Mouse (Mus musculus) heart, embryonic 14.5 days (tissue): Measurements from ENCODE around the gene Abca7. TPM values are rescaled to one million over a fixed set of nuclear protein-coding genes. Genes with fewer than 3 reads are reported as not detected.

Experiments used
- ATAC-seq: fragments of 200-750 bp; cut with Nextera tagmentation; 2 replicates; pipeline ENCODE4 v1.8.0; 2017; ENCODE audit warnings: low read depth, moderate TSS enrichment; ENCODE audit not compliant: insufficient number of reproducible peaks, insufficient read depth, low FRiP score
- H3K27ac ChIP-seq, 2 experiments: fragments of 200-500 bp in 1 of 2; fragments of 300-500 bp in 1 of 2; sonication (generic) in 1 of 2; replicated peaks in 1 of 2; 2 replicates each; pipeline ENCODE4 v1.5.1; 2012 to 2014; ENCODE audit warnings: low read depth in 2 of 2, low read length in 2 of 2, control low read depth in 1 of 2, mild to moderate bottlenecking in 1 of 2, mixed read lengths in 1 of 2; ENCODE audit not compliant: control insufficient read depth in 1 of 2, insufficient read depth in 1 of 2
- H3K27me3 ChIP-seq: fragments of 300-500 bp; sonication (generic); 2 replicates; pipeline ENCODE4 v1.6.1; 2014; ENCODE audit warnings: mild to moderate bottlenecking, low read length, control low read depth; ENCODE audit not compliant: control insufficient read depth, insufficient read depth
- H3K36me3 ChIP-seq: fragments of 300-500 bp; sonication (generic); 2 replicates; pipeline ENCODE4 v1.6.1; 2014; ENCODE audit warnings: mild to moderate bottlenecking, control low read depth, low read length, mixed read lengths; ENCODE audit not compliant: control insufficient read depth, insufficient read depth
- H3K4me1 ChIP-seq, 2 experiments: fragments of 200-500 bp in 1 of 2; fragments of 300-500 bp in 1 of 2; sonication (generic) in 1 of 2; 2 replicates each; pipeline ENCODE4 v1.6.1; 2012 to 2014; ENCODE audit warnings: low read length in 2 of 2, control low read depth in 1 of 2, mixed read lengths in 1 of 2; ENCODE audit not compliant: control insufficient read depth in 2 of 2, insufficient read depth in 2 of 2
- H3K4me2 ChIP-seq: fragments of 300-500 bp; sonication (generic); 2 replicates; pipeline ENCODE4 v1.6.1; 2014; ENCODE audit warnings: mild to moderate bottlenecking, low read length
- H3K4me3 ChIP-seq, 2 experiments: fragments of 200-500 bp in 1 of 2; fragments of 300-500 bp in 1 of 2; sonication (generic) in 1 of 2; 2 replicates each; pipeline ENCODE4 v1.5.1; 2012 to 2014; ENCODE audit warnings: low read length in 2 of 2, mild to moderate bottlenecking in 2 of 2, control low read depth in 1 of 2, low read depth in 1 of 2, moderate library complexity in 1 of 2; ENCODE audit not compliant: control insufficient read depth in 1 of 2, insufficient read depth in 1 of 2
- H3K9ac ChIP-seq: fragments of 300-500 bp; sonication (generic); 2 replicates; pipeline ENCODE4 v1.6.1; 2014; ENCODE audit warnings: mild to moderate bottlenecking, low read length
- H3K9me3 ChIP-seq: fragments of 300-500 bp; sonication (generic); 2 replicates; pipeline ENCODE4 v1.6.1; 2016; ENCODE audit warnings: low read length, control low read depth; ENCODE audit not compliant: control insufficient read depth
- WGBS: fragments of 180-500 bp; shearing (Covaris S2); extraction: QIAGEN DNeasy Blood & Tissue Kit; methylation state at CpG from one replicate; pipeline ENCODE4 v1.1.7; 2014; 5-methylcytosine and 5-hydroxymethylcytosine counted together
- polyA plus RNA-seq: library from polyadenylated mRNA; unstranded; fragments of >200 nt; fragmentation: Nextera tagmentation; extraction: Ambion mirVana; gene quantifications from 2 replicates; pipeline ENCODE4 v1.2.1, GENCODE M21; 2014

Abca7 gene
- polyA plus RNA-seq, 1 experiment from 2014 or later, result 1.7 TPM

DNA sequence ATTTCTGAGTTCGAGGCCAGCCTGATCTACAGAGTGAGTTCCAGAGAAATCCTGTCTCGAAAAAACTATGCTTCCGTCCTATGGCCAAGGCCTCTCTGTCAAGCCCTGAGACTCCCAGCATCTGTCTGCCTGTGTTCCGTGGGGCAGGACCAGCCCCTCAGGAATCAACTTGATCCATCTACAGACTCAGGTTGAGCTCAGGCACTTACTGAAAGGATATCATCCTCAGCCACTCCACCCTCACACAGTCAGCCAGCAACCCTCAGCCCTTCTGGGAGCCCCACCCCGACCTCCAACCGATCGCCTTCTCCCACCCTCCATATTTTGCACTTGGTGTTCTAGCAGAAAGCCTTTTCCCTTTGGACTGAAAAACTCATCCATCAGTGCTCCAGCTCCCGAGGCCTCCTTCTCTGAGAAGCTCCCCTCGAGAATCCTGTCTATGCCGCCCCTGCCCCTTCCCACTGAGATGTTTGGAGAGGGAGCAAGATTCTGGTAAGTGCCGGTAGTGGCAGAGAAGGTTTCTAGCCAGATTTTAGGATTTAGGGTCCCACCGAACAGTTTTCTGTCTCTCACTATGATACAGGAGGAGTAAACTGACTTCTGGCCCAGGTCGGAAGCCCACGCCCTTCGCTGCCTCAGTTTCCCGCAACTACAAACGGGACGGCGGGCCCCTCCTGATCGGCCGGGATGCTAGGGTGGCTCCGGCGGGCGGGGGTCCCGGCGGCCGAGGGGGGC lies 8.4 kb upstream of the Abca7 start:
- peaks cover 24% of the 10 kb centered on the region for H3K36me3 ChIP-seq
- peak overlapping the region; percentile 95 for H3K4me2 ChIP-seq
- no peaks in the 10 kb centered on the region; the same call in 1 of the 2 replicates for H3K9me3 ChIP-seq
- peak overlapping the region; percentile 72 to 80 for H3K4me3 ChIP-seq
- H3K27ac ChIP-seq, result peak overlapping the region; percentile 83 to 97
- WGBS, result 8% methylated on average over 27 of the region's 27 CpGs
- peaks cover 34 to 47% of the 10 kb centered on the region in 2 experiments for H3K4me1 ChIP-seq
- H3K27me3 ChIP-seq, result no peaks in the 10 kb centered on the region
- ATAC-seq, result no peak
- H3K9ac ChIP-seq, result peak overlapping the region; percentile 90

DNA sequence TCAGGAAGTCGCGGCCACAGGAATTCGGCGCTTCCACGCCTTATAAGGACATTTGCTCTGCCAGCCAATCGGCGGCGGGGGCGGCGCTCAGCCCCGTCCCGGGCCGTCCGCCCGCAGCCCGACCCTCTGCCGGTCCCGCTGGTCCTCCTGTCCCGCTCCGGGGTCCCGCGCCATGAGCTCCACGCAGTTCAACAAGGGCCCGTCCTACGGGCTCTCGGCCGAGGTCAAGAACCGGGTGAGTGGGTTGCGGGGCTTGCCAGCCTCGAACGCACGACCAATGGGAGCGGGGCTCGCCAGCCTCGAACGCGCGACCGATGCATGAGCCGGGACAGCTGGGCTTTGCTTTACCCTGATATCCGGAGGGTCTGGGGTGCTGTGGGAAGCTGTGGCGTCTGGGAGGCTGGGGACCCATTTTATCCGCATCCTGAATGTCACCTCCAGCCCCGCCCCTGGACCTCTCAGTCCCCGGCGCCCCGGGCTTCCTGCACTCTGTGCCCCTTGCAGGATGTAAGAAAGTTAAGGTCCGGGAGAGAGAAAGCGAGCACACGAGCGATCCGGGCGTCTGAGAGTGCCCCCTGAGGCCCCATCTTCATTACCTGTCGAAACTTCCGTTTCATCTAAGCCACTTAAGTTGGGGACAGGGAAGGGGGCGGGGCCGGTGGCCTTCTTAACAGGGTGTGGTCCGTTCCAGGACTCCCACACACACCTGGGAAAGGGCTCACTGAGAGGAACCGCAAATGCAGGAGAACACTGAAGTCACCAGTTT lies 7.6 kb upstream of the Abca7 start, which contains the start of gene Cnn2:
Gene Cnn2, plus strand, starts transcription at position 79 of the 766 bp plus-strand sequence.
- under 1% methylated on average over 59 of the region's 59 CpGs for WGBS
- H3K4me1 ChIP-seq, result peaks cover 27 to 40% of the 10 kb centered on the region in 2 experiments
- H3K9me3 ChIP-seq, result no peaks in the 10 kb centered on the region; the same call in 1 of the 2 replicates
- H3K4me2 ChIP-seq, result peak within 1 kb of the TSS; percentile 95
- peak within 1 kb of the TSS; percentile 72 to 80 for H3K4me3 ChIP-seq
- H3K9ac ChIP-seq, result peak within 1 kb of the TSS; percentile 90
- H3K36me3 ChIP-seq, result peaks cover 31% of the 10 kb centered on the region
- no peaks in the 10 kb centered on the region for H3K27me3 ChIP-seq
- peak within 1 kb of the TSS; percentile 83 to 97 for H3K27ac ChIP-seq
- ATAC-seq, result peak; percentile 19; the same call in 1 of the 2 replicates

DNA sequence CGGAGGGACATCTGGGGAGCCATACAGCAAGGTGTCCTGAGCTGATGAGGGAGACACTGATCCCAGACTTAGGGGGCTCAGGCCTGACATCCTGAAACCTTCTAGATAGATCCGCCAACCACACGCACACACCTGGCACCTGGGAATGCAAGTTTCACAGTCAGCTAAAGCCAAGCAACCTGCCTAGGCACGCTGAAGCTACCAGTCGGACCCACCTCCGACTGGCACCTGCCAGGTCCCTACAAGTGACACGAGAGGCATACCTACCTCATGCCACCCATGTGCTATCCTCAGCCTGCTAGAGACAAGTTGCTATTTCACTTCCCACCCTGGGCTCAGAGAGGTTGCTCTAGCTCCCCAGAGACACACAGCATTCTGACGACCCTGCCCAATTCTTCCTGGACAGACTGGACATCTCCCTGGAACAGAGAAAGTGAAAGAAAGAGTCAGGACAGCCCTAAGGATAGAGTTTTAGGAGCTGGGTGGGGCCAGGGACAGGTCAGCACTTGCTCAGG lies 7.0 kb upstream of the Abca7 start:
- peak overlapping the region; percentile 2 to 97; a peak in 3 of 4 replicates for H3K27ac ChIP-seq
- WGBS, result 25% methylated on average over 8 of the region's 8 CpGs
- H3K4me1 ChIP-seq, result peaks cover 27 to 40% of the 10 kb centered on the region in 2 experiments
- H3K36me3 ChIP-seq, result peaks cover 37% of the 10 kb centered on the region
- no peaks in the 10 kb centered on the region; the same call in 1 of the 2 replicates for H3K9me3 ChIP-seq
- peak overlapping the region; percentile 95 for H3K4me2 ChIP-seq
- H3K9ac ChIP-seq, result peak overlapping the region; percentile 90
- H3K4me3 ChIP-seq, result peak overlapping the region; percentile 72 to 80
- ATAC-seq, result no peak
- no peaks in the 10 kb centered on the region for H3K27me3 ChIP-seq

DNA sequence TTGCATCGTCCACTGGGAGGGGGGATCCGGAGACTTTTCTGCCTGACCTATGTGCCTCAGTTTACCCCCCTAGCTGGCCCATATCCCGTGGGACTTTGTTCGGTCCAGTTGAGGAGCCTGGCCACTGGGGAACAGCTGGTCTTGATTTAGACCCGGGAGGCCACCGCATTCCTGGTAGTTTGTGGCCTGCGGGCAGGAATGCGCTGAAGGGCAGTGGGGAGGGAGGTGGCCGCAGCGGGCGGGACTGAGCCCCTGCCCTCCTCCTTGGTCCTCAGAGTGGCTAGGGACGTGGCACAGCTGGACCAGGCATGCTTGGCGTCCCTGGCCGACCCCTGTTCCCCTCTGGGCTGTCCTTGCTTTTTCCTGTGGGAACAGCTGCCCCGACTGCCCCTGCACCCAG lies 6.4 kb upstream of the Abca7 start:
- WGBS, result 8% methylated on average over 15 of the region's 15 CpGs
- H3K27ac ChIP-seq, result peak overlapping the region; percentile 14 to 63; a peak in 3 of 4 replicates

DNA sequence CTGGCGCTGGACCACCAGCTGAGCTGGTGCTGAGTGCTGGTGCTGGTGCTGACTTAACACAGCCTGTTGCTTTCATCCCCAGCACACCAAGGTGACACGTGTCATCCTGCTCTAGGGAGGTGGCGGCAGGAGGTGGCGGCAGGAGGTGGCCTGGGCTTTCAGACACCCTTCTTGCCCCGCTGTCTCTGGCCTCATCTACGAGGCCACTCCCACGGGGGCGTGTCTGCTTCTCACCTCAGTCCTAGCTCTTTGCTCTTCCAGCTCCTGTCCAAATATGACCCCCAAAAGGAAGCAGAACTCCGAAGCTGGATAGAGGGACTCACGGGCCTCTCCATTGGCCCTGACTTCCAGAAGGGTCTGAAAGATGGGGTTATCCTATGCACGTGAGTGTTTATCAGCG lies 5.2 kb upstream of the Abca7 start:
- Histone ChIP-seq H3K27ac (no peak overlapping the region), H3K36me3 (peaks cover 49% of the 10 kb centered on the region), H3K27me3 (no peaks in the 10 kb centered on the region), H3K4me2 (peak overlapping the region; percentile 25; the same call in 1 of the 2 replicates), H3K4me3 (no peak overlapping the region), H3K9ac (no peak overlapping the region), H3K9me3 (no peaks in the 10 kb centered on the region; the same call in 1 of the 2 replicates), H3K4me1 (peaks cover 24 to 35% of the 10 kb centered on the region in 2 experiments)
- WGBS, result 71% methylated on average over 12 of the region's 12 CpGs
- no peak for ATAC-seq

More for the DNA sequence above, 6.4 kb upstream of the Abca7 start:
- Histone ChIP-seq H3K4me3 (peak overlapping the region; percentile 72 to 80), H3K4me1 (peaks cover 27 to 40% of the 10 kb centered on the region in 2 experiments), H3K36me3 (peaks cover 43% of the 10 kb centered on the region), H3K9ac (peak overlapping the region; percentile 90), H3K4me2 (peak overlapping the region; percentile 95), H3K27me3 (no peaks in the 10 kb centered on the region), H3K9me3 (no peaks in the 10 kb centered on the region; the same call in 1 of the 2 replicates)
- ATAC-seq, result no peak

DNA sequence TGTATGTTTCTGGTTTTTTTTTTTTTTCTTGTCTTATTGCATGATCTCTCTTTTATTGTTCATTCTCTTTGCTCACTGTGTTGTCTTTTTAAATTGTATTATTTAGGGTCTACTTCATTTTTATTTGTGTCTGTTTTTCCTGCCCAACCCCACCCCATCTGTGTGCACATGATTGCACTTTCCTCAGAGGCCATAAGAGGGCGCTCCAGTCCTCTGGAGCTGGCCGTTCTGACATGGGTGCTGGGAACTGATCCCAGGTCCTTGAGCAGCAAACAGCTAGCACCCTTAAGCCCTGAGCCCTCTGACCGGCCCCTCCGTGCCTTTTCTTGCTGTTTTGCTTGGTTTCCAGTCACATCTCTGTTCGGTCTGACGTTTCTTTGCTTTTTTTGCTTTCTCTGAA lies 4.7 kb upstream of the Abca7 start:
- no peak overlapping the region for H3K4me2 ChIP-seq

DNA sequence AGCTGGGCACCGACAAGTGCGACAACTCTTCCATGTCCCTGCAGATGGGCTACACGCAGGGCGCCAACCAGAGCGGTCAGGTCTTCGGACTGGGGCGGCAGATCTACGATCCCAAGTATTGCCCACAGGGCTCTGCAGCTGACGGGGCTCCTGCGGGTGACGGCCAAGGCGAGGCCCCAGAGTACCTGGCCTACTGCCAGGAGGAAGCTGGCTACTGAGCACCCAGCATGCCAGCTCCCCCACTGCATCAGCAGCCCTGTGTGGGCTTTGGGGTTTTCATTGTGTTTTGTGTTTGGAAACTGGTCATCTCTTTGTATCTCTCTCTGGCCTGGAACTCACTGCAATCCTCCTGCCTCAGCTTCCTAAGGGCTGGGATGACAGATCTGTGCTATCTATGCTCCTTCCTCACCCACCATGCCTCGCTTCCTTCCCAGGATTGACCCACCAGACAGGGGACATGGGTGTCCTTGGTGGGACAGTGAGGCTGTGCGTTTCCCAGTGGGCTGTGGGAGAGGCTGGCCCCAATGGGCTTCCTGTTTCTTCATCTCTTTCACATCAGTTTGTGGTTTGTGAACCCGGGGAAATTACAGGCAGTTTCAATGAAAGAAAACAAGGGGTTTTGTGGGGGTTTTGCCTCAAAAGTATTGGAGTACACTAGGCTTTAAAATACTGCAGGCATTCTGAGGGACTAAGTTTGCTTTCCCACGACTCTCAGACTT lies 1.7 kb upstream of the Abca7 start:
- H3K4me3 ChIP-seq, result no peak overlapping the region
- H3K9ac ChIP-seq, result no peak overlapping the region
- H3K4me2 ChIP-seq, result no peak overlapping the region
- 79% methylated on average over 16 of the region's 16 CpGs for WGBS
- H3K27ac ChIP-seq, result no peak overlapping the region
- H3K27me3 ChIP-seq, result no peaks in the 10 kb centered on the region
- peaks cover 49% of the 10 kb centered on the region for H3K36me3 ChIP-seq
- H3K9me3 ChIP-seq, result no peaks in the 10 kb centered on the region; the same call in 1 of the 2 replicates
- no peak for ATAC-seq
- peaks cover 18% of the 10 kb centered on the region in 2 experiments for H3K4me1 ChIP-seq

More for the DNA sequence above, 4.7 kb upstream of the Abca7 start:
- Histone ChIP-seq H3K9me3 (no peaks in the 10 kb centered on the region; the same call in 1 of the 2 replicates), H3K36me3 (peaks cover 49% of the 10 kb centered on the region), H3K4me3 (no peak overlapping the region), H3K4me1 (peaks cover 21 to 30% of the 10 kb centered on the region in 2 experiments), H3K9ac (no peak overlapping the region), H3K27me3 (no peaks in the 10 kb centered on the region), H3K27ac (no peak overlapping the region)
- 88% methylated on average over 6 of the region's 6 CpGs for WGBS
- no peak for ATAC-seq
